Mouse (Mus musculus) bone marrow, adult 2 months (tissue): Measurements from ENCODE around the gene Lyrm9. TPM values are rescaled to one million over a fixed set of nuclear protein-coding genes. Genes with fewer than 3 reads are reported as not detected.

Experiments
- H3K27ac ChIP-seq: fragments of 200-500 bp; 2 replicates; pipeline ENCODE4 v1.5.1; 2012; ENCODE audit warnings: low read depth, mild to moderate bottlenecking, control low read depth, inconsistent platforms, low read length; ENCODE audit not compliant: control insufficient read depth, poor library complexity, insufficient read depth
- H3K4me1 ChIP-seq: fragments of 200-500 bp; 2 replicates; pipeline ENCODE4 v1.6.1; 2011; ENCODE audit warnings: low read length; ENCODE audit not compliant: control insufficient read depth, insufficient read depth
- H3K4me3 ChIP-seq: fragments of 200-500 bp; replicated peaks from 2 replicates; pipeline ENCODE3; 2011; ENCODE audit warnings: mild to moderate bottlenecking, low read depth, low read length, control low read depth; ENCODE audit not compliant: control insufficient read depth
- CTCF ChIP-seq: fragments of 200-500 bp; IDR thresholded peaks from 2 replicates; pipeline ENCODE4 v1.5.1; 2011; ENCODE audit warnings: low read length, control low read depth; ENCODE audit not compliant: control insufficient read depth, insufficient read depth
- POLR2A ChIP-seq: fragments of 200-500 bp; IDR thresholded peaks from 2 replicates; pipeline ENCODE4 v1.6.1; 2011; ENCODE audit warnings: low read depth, mild to moderate bottlenecking, control low read depth, low read length, borderline replicate concordance; ENCODE audit not compliant: control insufficient read depth
- WGBS: fragments of 180-500 bp; shearing (Covaris S2); methylation state at CpG from one replicate; pipeline ENCODE4 v1.1.7; 2018; 5-methylcytosine and 5-hydroxymethylcytosine counted together
- polyA plus RNA-seq: library from polyadenylated mRNA; stranded (reverse); fragments of >200 nt; gene quantifications from 2 replicates; pipeline ENCODE4 v1.2.4, GENCODE M21; 2011; ENCODE audit warnings: low replicate concordance; ENCODE audit not compliant: missing spikeins, insufficient read depth, insufficient read length

Lyrm9 gene
- polyA plus RNA-seq, 1 experiment = 27.0 TPM

GRCm38 (mm10) chr11:78804551-78804950, 21.8 kb upstream of the Lyrm9 start:
- TF ChIP-seq CTCF = no peak
- no peak for TF ChIP-seq POLR2A
- 82% methylated on average over 6 of the region's 6 CpGs for WGBS
- Histone ChIP-seq H3K4me3 (no peak overlapping the region), H3K4me1 (no peaks in the 10 kb centered on the region; the same call in 1 of the 2 replicates), H3K27ac (no peak overlapping the region)

DNA sequence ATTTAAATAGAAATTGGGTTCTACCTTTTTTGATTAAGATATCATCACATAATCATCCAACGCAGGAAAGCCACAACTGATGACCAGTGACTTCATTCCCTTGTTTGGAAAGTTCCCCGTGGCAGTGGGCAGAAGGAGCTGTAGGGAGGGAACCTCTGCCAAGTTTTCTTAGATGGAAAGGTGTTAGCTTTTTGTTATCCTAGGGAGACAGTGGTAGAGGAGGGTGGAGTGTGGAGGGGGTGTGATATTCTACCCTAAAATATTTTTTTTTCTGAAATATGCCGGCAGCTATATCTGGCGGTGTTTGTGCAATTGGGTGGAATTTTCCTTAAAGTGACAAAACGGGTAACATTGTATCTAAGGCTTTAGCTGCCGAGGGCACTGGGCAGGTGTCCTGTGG, 21.2 kb upstream of the Lyrm9 start:
- WGBS = 57% methylated on average over 6 of the region's 6 CpGs
- H3K4me3 ChIP-seq = no peak overlapping the region
- TF ChIP-seq POLR2A = no peak
- no peak for TF ChIP-seq CTCF
- no peak overlapping the region for H3K27ac ChIP-seq
- no peaks in the 10 kb centered on the region; the same call in 1 of the 2 replicates for H3K4me1 ChIP-seq

GRCm38 (mm10) chr11:78805691-78806137, 20.7 kb upstream of the Lyrm9 start:
- TF ChIP-seq CTCF = no peak
- TF ChIP-seq POLR2A = no peak
- Histone ChIP-seq H3K4me1 (no peaks in the 10 kb centered on the region; the same call in 1 of the 2 replicates), H3K27ac (no peak overlapping the region), H3K4me3 (no peak overlapping the region)
- WGBS = 26% methylated on average over 9 of the region's 9 CpGs

GRCm38 (mm10) chr11:78807341-78808108, 18.9 kb upstream of the Lyrm9 start:
- Histone ChIP-seq H3K4me3 (no peak overlapping the region), H3K27ac (no peak overlapping the region), H3K4me1 (no peaks in the 10 kb centered on the region; the same call in 1 of the 2 replicates)
- 31% methylated on average over 6 of the region's 6 CpGs for WGBS
- no peak for TF ChIP-seq POLR2A

- H3K4me1 ChIP-seq = no peaks in the 10 kb centered on the region; the same call in 1 of the 2 replicates
- TF ChIP-seq POLR2A = no peak
- no peak for TF ChIP-seq CTCF
- H3K4me3 ChIP-seq = no peak overlapping the region
- no peak overlapping the region for H3K27ac ChIP-seq
These were observed 17.0 kb upstream of the Lyrm9 start for GRCm38 (mm10) chr11:78809398-78809797.

- TF ChIP-seq POLR2A (no peak), CTCF (no peak)
- H3K4me1 ChIP-seq = no peaks in the 10 kb centered on the region
- 82% methylated on average over 7 of the region's 7 CpGs for WGBS
- no peak overlapping the region for H3K4me3 ChIP-seq
- H3K27ac ChIP-seq = no peak overlapping the region
These were observed 11.9 kb upstream of the Lyrm9 start for GRCm38 (mm10) chr11:78814461-78814941.

- no peak for TF ChIP-seq POLR2A
- no peak for TF ChIP-seq CTCF
- WGBS = 78% methylated on average over 14 of the region's 14 CpGs
- Histone ChIP-seq H3K4me3 (no peak overlapping the region), H3K4me1 (no peaks in the 10 kb centered on the region), H3K27ac (no peak overlapping the region)
These were observed 10.2 kb upstream of the Lyrm9 start for GRCm38 (mm10) chr11:78815986-78816792.

DNA sequence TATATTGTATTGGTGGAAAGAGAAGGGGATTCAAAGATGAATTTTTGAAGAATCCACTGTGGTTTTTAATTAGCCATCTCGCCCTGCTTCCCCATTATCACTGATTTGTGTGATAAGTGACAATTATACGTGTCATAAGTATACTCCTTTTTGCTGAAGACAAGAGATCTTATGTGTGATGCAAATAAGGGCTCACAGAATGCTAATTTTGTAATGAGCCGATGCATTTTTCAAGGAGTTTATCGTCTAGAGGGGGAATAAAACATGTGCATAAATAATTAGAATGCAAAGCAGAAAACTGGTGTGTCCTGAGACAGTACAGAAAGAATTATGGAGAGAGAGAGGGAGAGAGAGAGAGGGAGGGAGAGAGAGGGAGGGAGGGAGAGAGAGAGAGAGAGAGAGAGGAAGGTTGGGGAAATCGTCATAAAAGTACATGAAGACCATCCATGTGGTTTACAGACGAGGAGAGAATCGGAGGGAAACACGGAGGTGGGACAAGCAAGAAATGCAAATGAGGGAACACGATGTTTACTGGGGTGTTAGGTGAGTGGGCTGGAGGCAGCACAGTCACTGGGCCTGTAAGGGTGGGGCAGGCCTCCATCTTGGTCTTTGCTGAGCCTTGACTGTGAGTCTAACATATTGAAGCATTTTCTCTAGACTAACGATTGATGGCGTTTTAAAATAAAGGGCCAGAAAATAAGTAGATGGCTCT, 8.9 kb upstream of the Lyrm9 start:
- no peaks in the 10 kb centered on the region for H3K4me1 ChIP-seq
- TF ChIP-seq POLR2A (no peak), CTCF (no peak)

More for the DNA sequence above, 8.9 kb upstream of the Lyrm9 start:
- H3K4me3 ChIP-seq = no peak overlapping the region
- H3K27ac ChIP-seq = no peak overlapping the region
- WGBS = 69% methylated on average over 11 of the region's 11 CpGs
